Mouse (Mus musculus) megakaryocyte-erythroid progenitor cell, adult 5-6 weeks (primary cell): ENCODE measurements around the gene Tm7sf3. TPM values are rescaled to one million over a fixed set of nuclear protein-coding genes. Genes with fewer than 3 reads are reported as not detected.

Source experiments
- ATAC-seq: replicated peaks from 2 replicates; pipeline ENCODE4 v1.8.0; 2016; ENCODE audit warnings: mild to moderate bottlenecking, inconsistent platforms; ENCODE audit not compliant: severe bottlenecking, poor library complexity, low FRiP score, low TSS enrichment
- total RNA-seq, 2 experiments: library from RNA; stranded (forward) in 1 of 2; stranded (reverse) in 1 of 2; fragments of 200-1000, 215-1000 nt in 1 of 2; fragments of >200 nt in 1 of 2; fragmentation: Nextera tagmentation in 1 of 2; gene quantifications; 2 replicates each; pipeline ENCODE4 v1.2.3; 2014 to 2017

Tm7sf3 gene
- total RNA-seq, 2 experiments from 2014 or later = 47.6 to 60.9 TPM

- peak; percentile 85 for ATAC-seq
These were observed 12.6 kb downstream of the Tm7sf3 start for GRCm38 (mm10) chr6:146629781-146630756.

DNA sequence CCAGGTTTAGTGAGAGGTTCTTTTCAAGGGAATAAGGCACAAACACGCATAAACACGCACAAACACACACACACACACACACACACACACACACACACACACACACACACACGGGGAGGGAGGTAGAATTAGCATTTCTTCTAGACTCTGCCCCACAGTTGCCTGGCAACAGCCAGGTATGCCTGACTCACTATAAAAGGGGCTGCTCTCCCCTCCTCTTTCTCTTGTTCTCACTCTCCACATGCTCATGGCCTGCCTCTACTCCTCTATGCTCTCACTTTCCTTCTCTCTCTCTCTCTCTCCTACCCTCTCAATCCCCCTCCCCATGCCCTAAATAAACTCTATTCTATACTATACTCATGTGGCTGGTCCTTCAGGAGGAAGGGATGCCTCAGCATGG is 14.5 kb downstream of the Tm7sf3 start:
- ATAC-seq = no peak

GRCm38 (mm10) chr6:146616670-146617069 is 26.0 kb downstream of the Tm7sf3 start:
- ATAC-seq = no peak

- no peak for ATAC-seq
These were observed 26.7 kb downstream of the Tm7sf3 start for GRCm38 (mm10) chr6:146615891-146616290.

DNA sequence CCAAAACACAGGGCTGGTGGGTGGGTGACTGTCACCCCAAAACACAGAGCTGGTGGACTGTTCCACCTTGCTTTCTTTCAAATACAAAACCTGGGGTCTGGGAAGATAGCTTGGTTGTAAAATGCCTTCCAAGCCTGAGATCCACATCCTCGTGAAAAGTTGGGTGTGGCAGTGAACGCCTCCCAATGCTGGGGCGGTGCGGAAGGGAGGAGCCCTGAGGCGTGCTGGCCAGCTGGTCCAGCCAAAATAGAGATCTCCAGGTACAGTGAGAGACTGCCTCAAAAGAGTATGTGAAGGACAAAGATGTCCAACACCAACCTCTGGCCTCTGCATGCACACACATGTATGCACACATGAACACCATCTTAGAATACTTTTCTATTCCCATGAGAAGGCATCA is 28.1 kb downstream of the Tm7sf3 start:
- ATAC-seq = no peak

GRCm38 (mm10) chr6:146613907-146614306 is 28.7 kb downstream of the Tm7sf3 start:
- no peak for ATAC-seq

DNA sequence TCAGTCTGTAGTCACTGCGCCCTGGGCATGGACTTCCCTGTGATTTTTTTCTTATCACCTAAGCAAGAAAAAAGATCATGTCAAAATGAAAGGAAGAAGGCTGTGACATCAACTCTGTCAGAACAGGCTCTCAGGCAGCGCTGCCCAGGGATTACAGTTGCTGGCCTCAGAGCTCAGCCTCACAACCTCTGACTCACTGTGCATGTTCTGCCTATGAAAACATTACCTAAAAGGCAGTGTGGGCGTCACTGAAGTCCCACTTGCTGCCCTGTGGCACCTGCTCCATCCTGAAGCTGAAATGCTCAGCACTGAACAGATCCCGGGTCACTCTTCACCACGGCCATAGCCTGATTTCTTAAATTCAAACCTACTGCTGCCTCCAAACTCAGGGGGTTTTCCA is 29.9 kb downstream of the Tm7sf3 start:
- ATAC-seq = no peak

GRCm38 (mm10) chr6:146611897-146612296 is 30.7 kb downstream of the Tm7sf3 start:
- peak; percentile 77 for ATAC-seq

- ATAC-seq = peak; percentile 91
These were observed 31.2 kb downstream of the Tm7sf3 start for GRCm38 (mm10) chr6:146611385-146611784.

GRCm38 (mm10) chr6:146603651-146604050 is 39.0 kb downstream of the Tm7sf3 start:
- ATAC-seq = no peak

DNA sequence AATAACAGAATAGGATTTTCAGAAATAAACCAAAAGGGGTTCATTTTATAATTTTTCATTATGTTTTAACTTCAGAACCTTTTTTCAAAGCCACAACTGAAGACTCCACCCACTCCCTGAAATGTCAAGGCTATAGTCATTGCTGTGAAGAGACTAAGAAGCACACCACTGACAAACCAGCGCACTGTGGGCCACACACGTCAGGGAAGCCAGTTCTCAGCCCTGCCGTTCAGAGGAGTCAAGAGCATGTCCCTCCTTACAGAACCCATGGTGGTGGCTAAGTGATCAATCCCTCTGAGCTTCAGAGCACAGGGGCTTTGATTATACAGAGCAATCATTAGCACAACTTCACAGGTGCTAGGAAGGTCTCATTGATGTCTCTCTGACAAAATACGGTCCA is 40.0 kb downstream of the Tm7sf3 start:
- no peak for ATAC-seq

- ATAC-seq = no peak
These were observed 57.5 kb downstream of the Tm7sf3 start for GRCm38 (mm10) chr6:146585134-146585533.

GRCm38 (mm10) chr6:146583366-146584046 is 59.1 kb downstream of the Tm7sf3 start:
- no peak for ATAC-seq

GRCm38 (mm10) chr6:146580381-146580926 is 62.2 kb downstream of the Tm7sf3 start:
- ATAC-seq = no peak

DNA sequence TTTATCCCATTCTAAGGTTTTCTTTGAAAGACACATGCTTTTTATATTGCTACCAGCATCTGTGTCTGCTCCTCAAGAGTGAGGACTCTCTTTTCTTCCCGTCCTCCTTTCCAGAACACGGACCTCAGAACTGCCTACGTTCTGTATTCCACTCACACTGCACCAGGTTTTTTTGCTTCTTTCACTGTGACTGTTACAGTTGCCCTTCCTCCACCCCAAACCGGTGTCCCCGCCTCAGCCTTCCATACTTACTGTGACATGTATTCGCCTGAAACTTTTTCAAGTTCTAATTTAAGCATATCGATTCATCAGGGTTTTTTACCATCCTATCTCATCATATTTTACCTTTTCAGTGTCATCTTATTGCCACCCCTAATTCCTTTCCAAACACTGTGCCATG is 64.0 kb downstream of the Tm7sf3 start:
- no peak for ATAC-seq

DNA sequence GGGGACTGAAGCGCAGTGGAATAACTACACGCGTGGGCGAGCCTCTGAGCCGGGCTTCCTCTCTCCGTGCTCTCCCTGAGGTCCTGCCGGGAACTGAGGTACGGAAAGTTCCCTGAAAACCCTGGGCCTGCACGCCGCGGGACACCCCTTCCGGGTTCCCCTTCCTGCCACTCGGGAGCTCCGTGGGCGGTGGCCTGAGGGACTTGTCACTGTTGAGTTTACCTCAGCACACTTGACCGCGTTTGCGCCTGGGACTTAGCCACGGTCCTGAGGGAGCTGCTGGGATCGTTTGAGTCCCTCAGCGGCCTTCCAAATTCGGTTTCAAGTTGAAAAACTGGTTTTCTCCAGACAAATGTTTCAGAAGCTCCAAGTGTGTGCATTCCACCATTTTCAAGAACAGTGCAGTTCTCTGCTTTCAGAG is 64.5 kb downstream of the Tm7sf3 start:
- peak; percentile 44 for ATAC-seq

DNA sequence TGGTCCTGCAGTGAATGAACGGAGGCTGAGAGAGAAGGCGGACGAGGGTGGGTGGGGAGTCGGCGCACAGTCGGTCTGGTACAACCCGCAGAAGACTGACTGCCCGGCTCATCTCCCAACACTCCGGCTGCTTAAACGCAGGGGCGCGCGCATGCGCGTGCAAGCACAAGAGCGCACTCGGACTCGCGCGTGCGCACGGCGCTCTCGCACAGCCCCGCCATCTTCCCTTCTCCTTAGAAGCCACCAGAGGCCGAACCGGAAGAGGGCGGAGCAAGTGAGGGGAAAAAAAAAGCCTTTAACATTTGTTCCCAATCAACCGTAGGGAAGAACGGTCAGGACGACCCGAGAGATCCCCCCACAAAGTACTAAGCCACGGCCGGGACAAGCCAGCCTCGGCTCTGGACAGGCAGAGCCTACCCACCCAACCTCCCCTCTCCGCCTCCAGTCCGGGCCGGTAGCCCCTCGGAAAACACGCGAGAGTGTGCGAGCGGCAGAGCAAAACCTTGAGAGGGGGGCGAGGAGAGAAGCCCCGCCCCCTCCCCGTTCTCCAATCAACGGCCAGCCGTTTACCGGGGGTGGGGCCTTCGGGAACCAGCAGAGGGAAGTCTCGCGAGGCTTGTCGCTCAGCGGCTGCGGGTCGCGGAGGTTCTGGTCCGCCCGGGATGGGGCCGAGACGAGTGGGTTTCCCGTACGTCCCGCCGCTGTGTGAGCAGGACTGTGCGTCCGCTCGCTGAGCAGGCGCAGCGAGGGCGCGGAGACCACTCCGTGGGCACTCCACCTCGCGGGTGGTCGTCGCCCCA is 65.1 kb downstream of the Tm7sf3 start, which contains the start of gene Ints13:
Gene Ints13, minus strand, starts transcription at position 526 of the 800 bp plus-strand sequence.
- ATAC-seq = peak; percentile 93

DNA sequence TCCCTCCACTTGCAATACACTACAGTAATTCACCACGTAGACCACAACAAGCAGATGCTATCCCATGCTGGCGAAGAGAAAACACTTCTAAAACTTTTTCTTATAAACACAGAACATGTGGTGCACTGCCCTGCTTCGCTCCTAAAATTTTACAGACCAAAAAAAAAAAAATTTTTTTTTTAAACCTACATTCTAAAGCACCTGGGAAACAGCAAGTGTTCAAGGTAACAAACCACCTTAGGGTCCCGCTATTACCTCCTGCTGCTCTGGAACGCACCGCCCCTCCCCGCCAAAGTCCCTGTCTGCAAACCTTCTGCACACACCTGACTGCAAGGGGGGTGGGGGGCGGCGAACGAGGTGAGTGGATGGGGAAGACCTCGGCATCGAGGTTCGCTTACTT is 65.7 kb downstream of the Tm7sf3 start, which contains the start of gene Fgfr1op2:
Gene Fgfr1op2, plus strand, starts transcription at position 301 of the 400 bp plus-strand sequence.
- ATAC-seq = no peak

DNA sequence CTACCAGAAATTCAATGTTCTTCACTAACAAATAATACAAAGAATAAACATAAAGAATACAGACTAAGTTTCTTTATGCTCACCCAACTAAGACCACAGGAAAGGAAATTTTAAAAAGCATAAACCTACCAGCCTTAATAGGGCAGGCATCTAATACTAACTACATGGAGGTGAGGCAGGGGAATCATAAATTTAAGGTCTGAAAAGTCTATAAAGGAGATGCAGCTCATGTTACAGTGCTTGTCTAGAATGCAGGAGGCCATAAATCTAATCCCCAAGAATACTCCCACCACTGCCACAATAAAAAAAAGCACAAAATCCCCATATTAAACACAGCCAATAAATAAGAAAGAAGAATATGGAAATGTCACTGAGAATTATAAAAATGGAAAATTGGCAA is 70.6 kb downstream of the Tm7sf3 start:
- no peak for ATAC-seq
